Comparison of ENCODE assay signal across 8 mouse cellular contexts in genomic region chr15:85653421-85654401, GRCm38 (mm10).
DNase-seq lines count a peak whose midpoint lies in the region; ATAC-seq and TF ChIP-seq lines count a peak whose summit lies in the region.

No protein-coding gene starts in this region.

- DNase-seq in CD4-positive helper T cell, adult 2 months (ENCODE audit: low read depth, low spot score): peak; percentile 84
- DNase-seq in adrenal gland, postnatal 14 days: peak; percentile 92
- DNase-seq in kidney, postnatal 14 days: peak; percentile 92
- peak; percentile 49 for DNase-seq in thymus, postnatal 4 days

- H3K9me3 ChIP-seq in heart, embryonic 13.5 days: no peaks in the 10 kb centered on the region
- H3K9me3 ChIP-seq in liver, embryonic 16.5 days (replicated peaks; ENCODE audit: control insufficient read depth, low read length): no peaks in the 10 kb centered on the region

- peak overlapping the region; percentile 90 for H3K9ac ChIP-seq in heart, embryonic 13.5 days
- H3K9ac ChIP-seq in liver, embryonic 16.5 days (ENCODE audit: low read depth, low read length): peak overlapping the region; percentile 11; the same call in 1 of the 2 replicates

- H3K27me3 ChIP-seq in heart, embryonic 13.5 days (replicated peaks): peaks cover 11% of the 10 kb centered on the region
- H3K27me3 ChIP-seq in liver, embryonic 16.5 days (ENCODE audit: control insufficient read depth, insufficient read depth, low read depth, low read length): no peaks in the 10 kb centered on the region; the same call in 1 of the 2 replicates

- ATAC-seq in erythroid progenitor cell, adult 5-6 weeks (replicated peaks; ENCODE audit: low FRiP score, poor library complexity, severe bottlenecking): peak; percentile 77
- ATAC-seq in heart, embryonic 13.5 days (ENCODE audit: extremely low read depth, insufficient number of reproducible peaks, low FRiP score, low TSS enrichment): peak; percentile 71
- ATAC-seq in liver, embryonic 16.5 days (ENCODE audit: low read depth): peak; percentile 58

- peaks cover 32% of the 10 kb centered on the region for H3K4me1 ChIP-seq in heart, embryonic 13.5 days
- H3K4me1 ChIP-seq in liver, embryonic 16.5 days (ENCODE audit: control insufficient read depth, low read depth, low read length): no peaks in the 10 kb centered on the region
- peaks cover 45% of the 10 kb centered on the region for H3K4me1 ChIP-seq in olfactory bulb, adult 2 months (ENCODE audit: control insufficient read depth, insufficient read depth, low read length)

- peak overlapping the region; percentile 80 for H3K4me2 ChIP-seq in heart, embryonic 13.5 days
- no peak overlapping the region; the same call in 1 of the 2 replicates for H3K4me2 ChIP-seq in liver, embryonic 16.5 days (ENCODE audit: low read depth, low read length)

- TF ChIP-seq POLR2A in olfactory bulb, adult 2 months (IDR thresholded peaks at IDR 0.05; ENCODE audit: insufficient read depth, low read depth, low read length): peak; percentile 44

- TF ChIP-seq CTCF in olfactory bulb, adult 2 months (IDR thresholded peaks at IDR 0.05; ENCODE audit: insufficient read depth, low read depth, low read length): no peak

- no peaks in the 10 kb centered on the region for H3K36me3 ChIP-seq in heart, embryonic 13.5 days
- no peaks in the 10 kb centered on the region for H3K36me3 ChIP-seq in liver, embryonic 16.5 days (ENCODE audit: control insufficient read depth, insufficient read depth)

- 23% methylated on average over 29 of the region's 32 CpGs for WGBS in heart, embryonic 13.5 days
- WGBS in liver, embryonic 16.5 days (ENCODE audit: insufficient replicate concordance): 50% methylated on average over 32 of the region's 32 CpGs
- WGBS in olfactory bulb, adult 2 months: under 1% methylated on average over 32 of the region's 32 CpGs

- H3K4me3 ChIP-seq in heart, embryonic 13.5 days: peak overlapping the region; percentile 57
- no peak overlapping the region; the same call in 1 of the 2 replicates for H3K4me3 ChIP-seq in liver, embryonic 16.5 days (ENCODE audit: low read depth, low read length)
- H3K4me3 ChIP-seq in olfactory bulb, adult 2 months (ENCODE audit: insufficient read depth, low read depth, low read length): peak overlapping the region; percentile 65

- H3K27ac ChIP-seq in heart, embryonic 13.5 days (replicated peaks): peak overlapping the region; percentile 95
- peak overlapping the region; percentile 59 for H3K27ac ChIP-seq in liver, embryonic 16.5 days (ENCODE audit: low read length)
- peak overlapping the region; percentile 100 for H3K27ac ChIP-seq in olfactory bulb, adult 2 months (ENCODE audit: insufficient read depth, low read depth, low read length)
